Mouse (Mus musculus) hindbrain, embryonic 13.5 days (tissue): ENCODE measurements at regions not wholly inside any gene's neighbourhood (a gene's known extent, or its start where the extent isn't known, plus 50 kb on each side); places are given as distances from the start of the nearest gene placed in this dataset.

Experiments
- ATAC-seq: fragments of 200-750 bp; cut with Nextera tagmentation; 2 replicates; pipeline ENCODE4 v1.8.0; 2017; ENCODE audit warnings: moderate TSS enrichment; ENCODE audit not compliant: low FRiP score
- H3K27ac ChIP-seq: fragments of 300-500 bp; sonication (generic); 2 replicates; pipeline ENCODE4 v1.5.1; 2015; ENCODE audit warnings: inconsistent platforms, mild to moderate bottlenecking, moderate library complexity
- H3K27me3 ChIP-seq: fragments of 300-500 bp; sonication (generic); 2 replicates; pipeline ENCODE4 v1.6.1; 2015; ENCODE audit warnings: mild to moderate bottlenecking, inconsistent platforms
- H3K36me3 ChIP-seq: fragments of 300-500 bp; sonication (generic); 2 replicates; pipeline ENCODE4 v1.6.1; 2015; ENCODE audit warnings: mild to moderate bottlenecking, inconsistent platforms
- H3K4me1 ChIP-seq: fragments of 300-500 bp; sonication (generic); replicated peaks from 2 replicates; pipeline ENCODE4 v1.6.1; 2015; ENCODE audit warnings: inconsistent platforms
- H3K4me2 ChIP-seq: fragments of 300-500 bp; sonication (generic); 2 replicates; pipeline ENCODE4 v1.6.1; 2015; ENCODE audit warnings: inconsistent platforms, mild to moderate bottlenecking, moderate library complexity
- H3K4me3 ChIP-seq: fragments of 300-500 bp; sonication (generic); 2 replicates; pipeline ENCODE4 v1.5.1; 2015; ENCODE audit warnings: mild to moderate bottlenecking, inconsistent platforms
- H3K9ac ChIP-seq: fragments of 300-500 bp; sonication (generic); 2 replicates; pipeline ENCODE4 v1.6.1; 2015; ENCODE audit warnings: mild to moderate bottlenecking, inconsistent platforms
- H3K9me3 ChIP-seq: fragments of 300-500 bp; sonication (generic); 2 replicates; pipeline ENCODE4 v1.6.1; 2016; ENCODE audit warnings: inconsistent platforms
- WGBS: fragments of 180-500 bp; shearing (Covaris S2); methylation state at CpG from one replicate; pipeline ENCODE4 v1.1.7; 2015; 5-methylcytosine and 5-hydroxymethylcytosine counted together

GRCm38 (mm10) chr17:49185052-49185612, 243.0 kb upstream of the Mocs1 start:
- WGBS, result 44% methylated on average over 8 of the region's 8 CpGs
- H3K4me1 ChIP-seq, result peaks cover 8% of the 10 kb centered on the region
- ATAC-seq, result no peak
- no peak overlapping the region for H3K4me2 ChIP-seq
- peaks cover 8% of the 10 kb centered on the region; the same call in 1 of the 2 replicates for H3K27me3 ChIP-seq
- H3K9ac ChIP-seq, result no peak overlapping the region
- no peak overlapping the region for H3K27ac ChIP-seq
- H3K9me3 ChIP-seq, result no peaks in the 10 kb centered on the region
- no peak overlapping the region for H3K4me3 ChIP-seq
- H3K36me3 ChIP-seq, result no peaks in the 10 kb centered on the region

GRCm38 (mm10) chr17:49189765-49190164, 238.4 kb upstream of the Mocs1 start:
- 52% methylated on average over 3 of the region's 3 CpGs for WGBS
- no peak for ATAC-seq

GRCm38 (mm10) chr17:49190337-49190736, 237.8 kb upstream of the Mocs1 start:
- no peak overlapping the region for H3K4me3 ChIP-seq
- no peaks in the 10 kb centered on the region for H3K9me3 ChIP-seq
- H3K4me2 ChIP-seq, result no peak overlapping the region
- 89% methylated on average over 4 of the region's 4 CpGs for WGBS
- H3K27me3 ChIP-seq, result no peaks in the 10 kb centered on the region
- H3K27ac ChIP-seq, result no peak overlapping the region
- 0 out of 2 replicates have a peak, but pooled peaks cover 2% of the 10 kb centered on the region for H3K4me1 ChIP-seq
- no peak overlapping the region for H3K9ac ChIP-seq
- ATAC-seq, result no peak
- no peaks in the 10 kb centered on the region for H3K36me3 ChIP-seq

More at GRCm38 (mm10) chr17:49189765-49190164, 238.4 kb upstream of the Mocs1 start:
- Histone ChIP-seq H3K4me3 (no peak overlapping the region), H3K9me3 (no peaks in the 10 kb centered on the region), H3K27ac (no peak overlapping the region), H3K4me1 (peaks cover 7% of the 10 kb centered on the region; the same call in 1 of the 2 replicates), H3K36me3 (no peaks in the 10 kb centered on the region), H3K27me3 (no peaks in the 10 kb centered on the region), H3K4me2 (no peak overlapping the region), H3K9ac (no peak overlapping the region)

- H3K4me2 ChIP-seq, result no peak overlapping the region
- H3K27me3 ChIP-seq, result peaks cover 3% of the 10 kb centered on the region; the same call in 1 of the 2 replicates
- H3K9ac ChIP-seq, result no peak overlapping the region
- 73% methylated on average over 8 of the region's 8 CpGs for WGBS
- H3K9me3 ChIP-seq, result 0 out of 2 replicates have a peak, but pooled peaks cover 5% of the 10 kb centered on the region
- no peak overlapping the region for H3K4me3 ChIP-seq
- H3K36me3 ChIP-seq, result no peaks in the 10 kb centered on the region
- H3K4me1 ChIP-seq, result no peaks in the 10 kb centered on the region
- no peak overlapping the region for H3K27ac ChIP-seq
- no peak for ATAC-seq
These were observed 232.0 kb upstream of the Mocs1 start for GRCm38 (mm10) chr17:49196046-49196684.

- peak; percentile 59; the same call in 1 of the 2 replicates for ATAC-seq
- WGBS, result 80% methylated on average over 3 of the region's 3 CpGs
These were observed 226.7 kb upstream of the Mocs1 start for GRCm38 (mm10) chr17:49201495-49201894.

GRCm38 (mm10) chr17:49205095-49205494, 223.1 kb upstream of the Mocs1 start:
- Histone ChIP-seq H3K27ac (no peak overlapping the region; the same call in 1 of the 2 replicates), H3K36me3 (no peaks in the 10 kb centered on the region), H3K4me3 (no peak overlapping the region), H3K4me2 (no peak overlapping the region), H3K9ac (no peak overlapping the region), H3K9me3 (0 out of 2 replicates have a peak, but pooled peaks cover 7% of the 10 kb centered on the region), H3K4me1 (peaks cover 15% of the 10 kb centered on the region), H3K27me3 (0 out of 2 replicates have a peak, but pooled peaks cover 7% of the 10 kb centered on the region)
- 0 out of 2 replicates have a peak, but pooled peaks have one; percentile 23 for ATAC-seq
- WGBS, result 14% methylated on average over 5 of the region's 5 CpGs

More at GRCm38 (mm10) chr17:49201495-49201894, 226.7 kb upstream of the Mocs1 start:
- no peaks in the 10 kb centered on the region for H3K36me3 ChIP-seq
- no peak overlapping the region for H3K9ac ChIP-seq
- peaks cover 15% of the 10 kb centered on the region for H3K4me1 ChIP-seq
- H3K27me3 ChIP-seq, result peaks cover 10% of the 10 kb centered on the region; the same call in 1 of the 2 replicates
- no peak overlapping the region for H3K4me3 ChIP-seq
- no peak overlapping the region for H3K27ac ChIP-seq
- H3K4me2 ChIP-seq, result no peak overlapping the region
- H3K9me3 ChIP-seq, result 0 out of 2 replicates have a peak, but pooled peaks cover 12% of the 10 kb centered on the region

GRCm38 (mm10) chr17:49205564-49205963, 222.6 kb upstream of the Mocs1 start:
- Histone ChIP-seq H3K4me2 (no peak overlapping the region), H3K4me3 (no peak overlapping the region), H3K9me3 (0 out of 2 replicates have a peak, but pooled peaks cover 7% of the 10 kb centered on the region), H3K36me3 (no peaks in the 10 kb centered on the region), H3K9ac (peak overlapping the region; percentile 43; the same call in 1 of the 2 replicates), H3K27ac (no peak overlapping the region; the same call in 1 of the 2 replicates), H3K4me1 (peaks cover 15% of the 10 kb centered on the region), H3K27me3 (0 out of 2 replicates have a peak, but pooled peaks cover 7% of the 10 kb centered on the region)
- 68% methylated on average over 1 of the region's 1 CpGs for WGBS
- peak; percentile 60; the same call in 1 of the 2 replicates for ATAC-seq

GRCm38 (mm10) chr17:49206708-49207107, 221.5 kb upstream of the Mocs1 start:
- Histone ChIP-seq H3K27me3 (0 out of 2 replicates have a peak, but pooled peaks cover 7% of the 10 kb centered on the region), H3K9ac (no peak overlapping the region), H3K4me1 (peaks cover 15% of the 10 kb centered on the region), H3K9me3 (0 out of 2 replicates have a peak, but pooled peaks cover 7% of the 10 kb centered on the region), H3K4me3 (no peak overlapping the region), H3K27ac (no peak overlapping the region), H3K36me3 (no peaks in the 10 kb centered on the region), H3K4me2 (no peak overlapping the region)
- WGBS, result 37% methylated on average over 9 of the region's 9 CpGs
- peak; percentile 62; the same call in 1 of the 2 replicates for ATAC-seq

- no peak overlapping the region for H3K4me3 ChIP-seq
- H3K4me1 ChIP-seq, result peaks cover 21% of the 10 kb centered on the region
- no peak overlapping the region for H3K4me2 ChIP-seq
- H3K36me3 ChIP-seq, result no peaks in the 10 kb centered on the region
- H3K27ac ChIP-seq, result no peak overlapping the region
- 0 out of 2 replicates have a peak, but pooled peaks cover 4% of the 10 kb centered on the region for H3K9me3 ChIP-seq
- no peak for ATAC-seq
- WGBS, result 76% methylated on average over 10 of the region's 10 CpGs
- H3K9ac ChIP-seq, result no peak overlapping the region
- H3K27me3 ChIP-seq, result 0 out of 2 replicates have a peak, but pooled peaks cover 6% of the 10 kb centered on the region
These were observed 219.8 kb upstream of the Mocs1 start for GRCm38 (mm10) chr17:49208315-49208820.

- Histone ChIP-seq H3K9ac (no peak overlapping the region), H3K4me2 (no peak overlapping the region), H3K4me1 (0 out of 2 replicates have a peak, but pooled peaks cover 6% of the 10 kb centered on the region), H3K4me3 (no peak overlapping the region), H3K27ac (no peak overlapping the region), H3K27me3 (0 out of 2 replicates have a peak, but pooled peaks cover 5% of the 10 kb centered on the region), H3K9me3 (no peaks in the 10 kb centered on the region), H3K36me3 (no peaks in the 10 kb centered on the region)
- WGBS, result 80% methylated on average over 13 of the region's 13 CpGs
- ATAC-seq, result no peak
These were observed 215.2 kb upstream of the Mocs1 start for GRCm38 (mm10) chr17:49212918-49213317.

- no peak for ATAC-seq
- Histone ChIP-seq H3K27ac (no peak overlapping the region), H3K9ac (no peak overlapping the region), H3K4me1 (0 out of 2 replicates have a peak, but pooled peaks cover 14% of the 10 kb centered on the region), H3K36me3 (no peaks in the 10 kb centered on the region), H3K4me3 (no peak overlapping the region), H3K27me3 (0 out of 2 replicates have a peak, but pooled peaks cover 5% of the 10 kb centered on the region), H3K9me3 (no peaks in the 10 kb centered on the region), H3K4me2 (no peak overlapping the region)
- WGBS, result 90% methylated on average over 8 of the region's 8 CpGs
These were observed 212.9 kb upstream of the Mocs1 start for GRCm38 (mm10) chr17:49215281-49215680.
